Mouse (Mus musculus): ENCODE results near the gene Gm17728. TPM values are rescaled to one million over a fixed set of nuclear protein-coding genes. Genes with fewer than 3 reads are reported as not detected.
"Not testable (repeated sequence)": the region's sequence is repeated elsewhere in the genome, so short reads cannot be mapped to it uniquely, and the experiment has no call there.

Gm17728 gene
- not detected in 2 replicates for polyA plus RNA-seq (2014; fragmentation: Nextera tagmentation; extraction: Ambion mirVana)

DNA sequence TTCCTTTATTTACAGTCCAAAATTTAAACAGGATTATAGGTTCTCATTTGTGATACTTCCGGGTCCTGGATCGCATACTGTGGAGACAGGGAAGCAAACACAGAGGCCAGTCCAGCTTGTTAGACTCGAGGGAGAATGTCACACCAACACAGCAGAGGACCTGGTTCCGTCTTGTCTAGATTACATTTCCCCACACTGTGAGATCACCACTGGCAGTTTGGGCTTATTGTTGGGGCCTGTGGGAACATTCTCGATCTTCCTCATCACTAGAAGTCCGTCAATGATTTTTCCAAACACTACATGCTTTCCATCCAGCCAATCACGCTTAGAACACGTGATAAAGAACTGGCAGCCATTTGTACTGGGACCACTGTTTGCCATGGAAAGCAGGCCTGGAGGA lies at the start of gene Gm17728:
Gene Gm17728, plus strand, starts transcription at position 301 of the 400 bp plus-strand sequence.
- not testable (repeated sequence) for H3K27me3 ChIP-seq (ENCODE audit: control insufficient read depth, insufficient read depth, low read length); H3K9ac ChIP-seq; DNase-seq (ENCODE audit: low spot score); ATAC-seq (ENCODE audit: low FRiP score); H3K36me3 ChIP-seq (replicated peaks; ENCODE audit: control insufficient read depth, insufficient read depth); H3K27ac ChIP-seq; H3K4me1 ChIP-seq (replicated peaks; ENCODE audit: control insufficient read depth, insufficient read depth, low read length); H3K4me2 ChIP-seq (replicated peaks); H3K4me3 ChIP-seq (replicated peaks; ENCODE audit: low read length)
- WGBS = 95% methylated on average over 7 of the region's 8 CpGs
- H3K9me3 ChIP-seq (ENCODE audit: control insufficient read depth, low read length) = peaks cover 12% of the 10 kb centered on the region; the same call in 1 of the 2 replicates

DNA sequence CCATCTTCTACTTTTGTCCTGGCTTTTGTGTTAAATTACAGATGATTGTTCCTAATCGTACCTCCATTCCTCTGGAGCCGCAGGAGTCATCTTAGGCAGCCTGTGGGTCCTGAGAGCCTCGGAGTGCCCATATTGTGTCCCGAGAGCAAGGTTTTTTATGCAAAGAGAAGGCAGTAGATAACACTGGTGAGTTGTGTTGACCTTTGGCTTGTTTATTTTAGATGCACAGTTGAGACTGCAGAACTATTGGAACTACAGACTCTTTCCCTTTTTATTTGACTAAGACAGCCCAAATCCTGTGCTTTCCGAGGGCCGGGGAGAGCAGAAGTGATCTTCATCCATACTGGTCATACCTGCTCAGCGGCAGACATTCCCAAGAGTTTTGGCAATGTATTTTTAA lies 24.4 kb upstream of the Gm17728 start:
- H3K9me3 ChIP-seq (ENCODE audit: control insufficient read depth, low read length) = 0 out of 2 replicates have a peak, but pooled peaks cover 3% of the 10 kb centered on the region
- DNase-seq (ENCODE audit: low spot score) (no peak), ATAC-seq (ENCODE audit: low FRiP score) (no peak)
- H3K36me3 ChIP-seq (replicated peaks; ENCODE audit: control insufficient read depth, insufficient read depth) = no peaks in the 10 kb centered on the region
- no peak overlapping the region for H3K27ac ChIP-seq
- no peak overlapping the region for H3K9ac ChIP-seq
- H3K4me3 ChIP-seq (replicated peaks; ENCODE audit: low read length) = no peak overlapping the region
- 87% methylated on average over 7 of the region's 7 CpGs for WGBS
- no peaks in the 10 kb centered on the region for H3K4me1 ChIP-seq (replicated peaks; ENCODE audit: control insufficient read depth, insufficient read depth, low read length)
- no peak overlapping the region for H3K4me2 ChIP-seq (replicated peaks)
- no peaks in the 10 kb centered on the region for H3K27me3 ChIP-seq (ENCODE audit: control insufficient read depth, insufficient read depth, low read length)

DNA sequence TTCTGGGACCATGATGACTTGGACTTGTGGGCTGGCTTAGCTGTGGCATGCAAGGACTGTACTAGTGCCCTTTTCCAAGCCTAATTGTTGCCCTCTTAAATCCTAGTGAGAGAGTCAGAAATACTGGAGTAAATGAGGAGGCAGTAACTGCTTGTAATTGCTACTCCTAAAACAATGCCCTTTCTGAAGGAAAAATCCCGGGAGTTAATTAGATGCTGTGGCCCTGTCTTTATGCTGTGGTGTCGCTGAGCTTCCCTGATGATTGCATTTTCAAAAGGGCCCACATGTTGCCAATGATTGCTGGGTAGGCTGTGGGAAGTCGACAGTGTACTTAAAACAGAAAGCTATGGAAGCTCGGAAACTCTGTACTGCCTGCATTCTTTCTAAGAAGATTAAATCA lies 23.3 kb upstream of the Gm17728 start:
- Histone ChIP-seq H3K36me3 (replicated peaks; ENCODE audit: control insufficient read depth, insufficient read depth) (no peaks in the 10 kb centered on the region), H3K4me3 (replicated peaks; ENCODE audit: low read length) (no peak overlapping the region), H3K27ac (no peak overlapping the region), H3K27me3 (ENCODE audit: control insufficient read depth, insufficient read depth, low read length) (no peaks in the 10 kb centered on the region), H3K4me1 (replicated peaks; ENCODE audit: control insufficient read depth, insufficient read depth, low read length) (no peaks in the 10 kb centered on the region), H3K4me2 (replicated peaks) (no peak overlapping the region), H3K9me3 (ENCODE audit: control insufficient read depth, low read length) (0 out of 2 replicates have a peak, but pooled peaks cover 3% of the 10 kb centered on the region), H3K9ac (no peak overlapping the region)
- ATAC-seq (ENCODE audit: low FRiP score) (no peak), DNase-seq (ENCODE audit: low spot score) (no peak)
- 39% methylated on average over 4 of the region's 4 CpGs for WGBS

DNA sequence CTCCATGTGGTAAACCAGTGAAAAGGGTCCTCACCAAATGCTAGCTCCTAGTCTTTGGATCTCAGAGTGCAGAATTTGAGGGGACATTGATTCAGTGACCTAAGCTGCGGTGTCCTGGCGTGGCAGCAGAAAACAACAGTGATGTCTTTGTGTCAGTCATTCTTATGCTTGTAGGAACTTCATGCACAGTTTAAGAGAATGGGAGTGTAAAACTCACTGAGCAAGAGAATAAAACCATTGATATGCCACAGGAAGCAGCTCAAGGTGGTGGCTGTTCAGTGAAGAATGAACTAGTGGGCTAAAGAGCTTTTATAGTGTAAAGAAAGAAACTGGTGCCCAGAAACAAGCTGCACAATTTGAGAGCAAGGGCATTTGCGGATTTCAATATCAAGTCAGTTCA lies 17.9 kb upstream of the Gm17728 start:
- 85% methylated on average over 3 of the region's 3 CpGs for WGBS
- ATAC-seq (ENCODE audit: low FRiP score) = no peak

DNA sequence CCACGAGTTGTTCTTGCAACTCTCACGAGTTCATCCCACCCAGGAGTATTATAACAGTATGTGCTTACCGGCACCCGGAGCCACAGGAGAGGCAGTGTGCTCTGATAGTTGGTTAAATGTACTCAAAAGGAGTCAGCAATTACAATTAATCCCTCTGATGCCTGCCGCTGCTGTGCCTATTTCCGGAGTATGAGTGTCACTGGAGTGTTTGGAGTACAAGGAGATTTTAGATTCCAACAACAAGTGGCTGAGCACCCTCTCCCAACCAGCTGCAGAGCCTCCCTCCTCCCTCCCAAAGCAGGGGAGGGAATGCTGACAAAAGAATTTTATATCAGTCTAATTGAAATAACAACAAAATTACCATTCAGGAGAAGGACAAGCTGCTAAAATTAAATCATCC lies 14.2 kb upstream of the Gm17728 start:
- Histone ChIP-seq H3K27ac (no peak overlapping the region), H3K9me3 (ENCODE audit: control insufficient read depth, low read length) (no peaks in the 10 kb centered on the region), H3K27me3 (ENCODE audit: control insufficient read depth, insufficient read depth, low read length) (no peaks in the 10 kb centered on the region), H3K4me3 (replicated peaks; ENCODE audit: low read length) (no peak overlapping the region), H3K4me2 (replicated peaks) (no peak overlapping the region), H3K36me3 (replicated peaks; ENCODE audit: control insufficient read depth, insufficient read depth) (no peaks in the 10 kb centered on the region), H3K4me1 (replicated peaks; ENCODE audit: control insufficient read depth, insufficient read depth, low read length) (peaks cover 5% of the 10 kb centered on the region; the same call in 1 of the 2 replicates), H3K9ac (no peak overlapping the region)
- 66% methylated on average over 6 of the region's 6 CpGs for WGBS
- ATAC-seq (ENCODE audit: low FRiP score) (no peak), DNase-seq (ENCODE audit: low spot score) (no peak)

More for the DNA sequence above, 17.9 kb upstream of the Gm17728 start:
- H3K4me2 ChIP-seq (replicated peaks) = no peak overlapping the region
- H3K27me3 ChIP-seq (ENCODE audit: control insufficient read depth, insufficient read depth, low read length) = no peaks in the 10 kb centered on the region
- H3K9ac ChIP-seq = no peak overlapping the region
- H3K9me3 ChIP-seq (ENCODE audit: control insufficient read depth, low read length) = 0 out of 2 replicates have a peak, but pooled peaks cover 3% of the 10 kb centered on the region
- no peak overlapping the region for H3K27ac ChIP-seq
- H3K4me1 ChIP-seq (replicated peaks; ENCODE audit: control insufficient read depth, insufficient read depth, low read length) = no peaks in the 10 kb centered on the region
- H3K36me3 ChIP-seq (replicated peaks; ENCODE audit: control insufficient read depth, insufficient read depth) = no peaks in the 10 kb centered on the region
- DNase-seq (ENCODE audit: low spot score) = no peak
- no peak overlapping the region for H3K4me3 ChIP-seq (replicated peaks; ENCODE audit: low read length)

DNA sequence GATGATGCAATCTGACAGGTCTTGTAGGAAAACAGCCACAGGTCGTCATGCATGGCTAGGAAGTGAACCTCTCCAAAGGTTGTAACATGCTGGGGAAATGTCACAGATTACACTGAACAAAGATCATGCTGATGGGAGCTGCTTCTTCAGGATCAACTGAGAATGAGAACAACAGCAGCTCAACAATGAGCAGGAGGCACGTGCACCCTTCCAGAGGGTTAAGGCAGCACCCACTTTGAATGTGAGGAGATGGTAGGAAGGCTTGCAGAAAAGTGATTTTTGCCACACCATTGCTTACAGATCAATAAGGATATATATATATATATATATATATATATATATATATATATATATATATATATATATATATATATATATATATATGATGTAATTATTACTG lies 2.8 kb upstream of the Gm17728 start:
- H3K9ac ChIP-seq = no peak overlapping the region
- no peaks in the 10 kb centered on the region for H3K4me1 ChIP-seq (replicated peaks; ENCODE audit: control insufficient read depth, insufficient read depth, low read length)
- H3K27ac ChIP-seq = no peak overlapping the region
- no peak overlapping the region for H3K4me2 ChIP-seq (replicated peaks)
- DNase-seq (ENCODE audit: low spot score) (no peak), ATAC-seq (ENCODE audit: low FRiP score) (no peak)
- no peaks in the 10 kb centered on the region for H3K36me3 ChIP-seq (replicated peaks; ENCODE audit: control insufficient read depth, insufficient read depth)
- WGBS = 76% methylated on average over 2 of the region's 2 CpGs
- H3K27me3 ChIP-seq (ENCODE audit: control insufficient read depth, insufficient read depth, low read length) = no peaks in the 10 kb centered on the region
- H3K4me3 ChIP-seq (replicated peaks; ENCODE audit: low read length) = no peak overlapping the region
- peaks cover 15% of the 10 kb centered on the region; the same call in 1 of the 2 replicates for H3K9me3 ChIP-seq (ENCODE audit: control insufficient read depth, low read length)

DNA sequence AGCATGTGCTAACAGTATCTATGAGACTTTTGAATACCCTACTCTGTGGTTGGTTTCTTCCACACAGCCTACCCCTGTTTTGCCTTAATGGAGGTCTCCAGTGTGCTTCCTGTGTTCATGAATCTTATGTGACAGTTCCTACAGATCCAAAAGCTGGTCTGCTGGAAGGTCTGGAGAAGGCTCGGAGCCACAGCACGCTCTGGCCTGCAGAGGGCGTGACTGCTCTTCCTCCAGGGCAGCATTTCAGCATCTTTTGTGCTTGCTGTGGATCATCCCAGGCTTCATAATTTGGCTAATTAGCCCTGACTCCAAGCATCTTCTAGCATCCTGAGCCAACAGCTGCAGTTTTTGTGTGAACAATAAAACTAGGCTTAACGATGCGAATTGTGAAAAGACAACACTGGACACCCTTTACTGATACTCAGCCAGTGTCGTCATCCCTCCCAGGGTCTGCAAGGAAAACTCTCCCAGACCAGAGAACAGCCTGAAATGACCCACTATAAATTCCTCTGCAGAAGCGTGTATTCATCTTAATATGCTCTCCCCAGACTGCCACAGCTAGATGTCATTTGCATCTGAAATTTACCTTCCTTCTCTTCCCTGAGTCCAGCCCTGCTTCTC lies 6.6 kb downstream of the Gm17728 start:
- Histone ChIP-seq H3K9ac (no peak overlapping the region), H3K9me3 (ENCODE audit: control insufficient read depth, low read length) (0 out of 2 replicates have a peak, but pooled peaks cover 2% of the 10 kb centered on the region), H3K4me1 (replicated peaks; ENCODE audit: control insufficient read depth, insufficient read depth, low read length) (peaks cover 10% of the 10 kb centered on the region), H3K36me3 (replicated peaks; ENCODE audit: control insufficient read depth, insufficient read depth) (no peaks in the 10 kb centered on the region), H3K27me3 (ENCODE audit: control insufficient read depth, insufficient read depth, low read length) (no peaks in the 10 kb centered on the region), H3K27ac (peak overlapping the region; percentile 58), H3K4me3 (replicated peaks; ENCODE audit: low read length) (no peak overlapping the region), H3K4me2 (replicated peaks) (no peak overlapping the region)
- WGBS = 46% methylated on average over 7 of the region's 7 CpGs
- ATAC-seq (ENCODE audit: low FRiP score) = peak; percentile 24; the same call in 1 of the 2 replicates
- peak; percentile 59 for DNase-seq (ENCODE audit: low spot score)

DNA sequence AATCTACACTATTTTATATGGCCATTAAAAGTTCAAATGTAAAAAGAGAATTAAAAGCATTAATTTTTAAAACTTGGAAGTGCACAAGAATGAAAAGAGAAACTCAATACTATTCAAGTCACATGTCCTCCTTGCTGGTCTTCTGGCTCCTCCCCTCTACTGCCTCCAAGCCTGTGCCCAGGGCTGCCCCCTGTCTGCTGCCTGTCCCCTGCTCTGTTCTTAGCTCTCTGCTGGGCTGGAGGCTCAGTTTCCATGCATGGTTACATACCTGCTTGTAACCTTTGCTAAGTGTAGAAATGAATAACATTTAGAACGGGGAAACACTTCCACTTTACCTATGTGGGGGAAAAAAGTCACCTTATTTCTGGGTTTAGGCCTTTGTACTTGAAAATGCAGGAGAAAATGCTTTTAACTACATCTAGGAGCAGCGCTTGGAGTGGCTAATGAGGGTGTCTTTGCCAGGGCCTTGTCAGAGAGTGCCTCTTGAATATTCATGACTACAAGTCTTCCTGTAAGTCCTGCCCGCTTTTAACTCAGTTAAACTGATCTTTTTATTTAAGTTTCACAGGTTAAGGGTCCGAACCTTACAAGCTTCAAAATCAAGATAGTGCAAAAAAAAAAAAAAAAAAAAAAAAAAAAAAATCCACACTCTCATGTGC lies 18.3 kb downstream of the Gm17728 start:
- Histone ChIP-seq H3K4me2 (replicated peaks) (no peak overlapping the region), H3K4me3 (replicated peaks; ENCODE audit: low read length) (no peak overlapping the region), H3K9ac (no peak overlapping the region), H3K9me3 (ENCODE audit: control insufficient read depth, low read length) (no peaks in the 10 kb centered on the region), H3K36me3 (replicated peaks; ENCODE audit: control insufficient read depth, insufficient read depth) (no peaks in the 10 kb centered on the region), H3K4me1 (replicated peaks; ENCODE audit: control insufficient read depth, insufficient read depth, low read length) (no peaks in the 10 kb centered on the region), H3K27ac (no peak overlapping the region), H3K27me3 (ENCODE audit: control insufficient read depth, insufficient read depth, low read length) (no peaks in the 10 kb centered on the region)
- DNase-seq (ENCODE audit: low spot score) = no peak
- WGBS = 61% methylated on average over 4 of the region's 4 CpGs
- no peak for ATAC-seq (ENCODE audit: low FRiP score)

DNA sequence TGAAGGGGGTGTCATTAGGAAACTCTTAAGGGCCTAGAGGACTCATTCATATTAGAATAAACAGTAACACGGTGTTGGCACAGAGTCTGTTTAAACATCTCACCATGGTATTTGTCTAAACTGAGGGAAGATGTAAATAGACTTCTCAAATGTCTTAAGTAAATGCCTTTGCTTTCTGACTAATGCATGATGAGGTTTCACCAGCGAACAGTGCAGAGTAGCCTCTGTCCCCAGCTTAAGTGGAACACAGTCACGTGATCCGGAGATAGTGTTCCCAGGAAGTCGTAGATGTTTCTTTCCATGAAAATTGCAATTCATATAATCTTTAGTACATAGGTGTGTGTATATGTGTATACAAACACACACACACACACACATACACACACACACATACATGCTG lies 34.5 kb downstream of the Gm17728 start:
- Histone ChIP-seq H3K9me3 (ENCODE audit: control insufficient read depth, low read length) (no peaks in the 10 kb centered on the region), H3K9ac (no peak overlapping the region), H3K36me3 (replicated peaks; ENCODE audit: control insufficient read depth, insufficient read depth) (no peaks in the 10 kb centered on the region), H3K27me3 (ENCODE audit: control insufficient read depth, insufficient read depth, low read length) (no peaks in the 10 kb centered on the region), H3K4me1 (replicated peaks; ENCODE audit: control insufficient read depth, insufficient read depth, low read length) (no peaks in the 10 kb centered on the region), H3K4me2 (replicated peaks) (no peak overlapping the region), H3K4me3 (replicated peaks; ENCODE audit: low read length) (no peak overlapping the region), H3K27ac (no peak overlapping the region)
- no peak for ATAC-seq (ENCODE audit: low FRiP score)
- WGBS = 89% methylated on average over 5 of the region's 5 CpGs
- DNase-seq (ENCODE audit: low spot score) = no peak

Measured in hindbrain, embryonic 14.5 days (tissue).